Mouse (Mus musculus) forelimb bud, embryonic 11.5 days (tissue): ENCODE measurements around the gene Taf10.
"Not testable (repeated sequence)": the region's sequence is repeated elsewhere in the genome, so short reads cannot be mapped to it uniquely, and the experiment has no call there.

ENCODE experiments used
- DNase-seq: peaks from one replicate; pipeline ENCODE4 v3.0.0-alpha.2; 2012; ENCODE audit warnings: low read depth, low spot score

Taf10 gene

DNA sequence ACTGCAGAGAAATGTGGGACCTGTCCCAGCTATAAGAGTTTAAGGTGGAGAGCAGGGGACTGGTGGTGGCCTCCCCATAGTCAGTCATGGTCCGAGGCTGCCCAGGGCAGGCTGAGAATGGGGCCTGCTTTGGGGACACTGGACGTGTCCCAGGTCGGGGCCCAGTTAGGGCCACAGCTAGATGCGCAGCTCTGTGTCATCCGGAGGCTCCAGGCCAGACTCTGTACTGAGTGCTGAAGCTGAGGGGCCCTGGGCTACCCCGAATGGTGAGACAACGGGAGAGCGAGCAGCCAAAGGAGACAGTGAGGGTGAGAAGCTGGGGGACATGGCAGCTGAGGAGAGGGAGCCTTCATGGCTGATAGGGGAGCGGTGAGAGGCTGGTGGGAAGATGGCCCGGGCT is 9.1 kb upstream of the Taf10 start:
- no peak for DNase-seq

DNA sequence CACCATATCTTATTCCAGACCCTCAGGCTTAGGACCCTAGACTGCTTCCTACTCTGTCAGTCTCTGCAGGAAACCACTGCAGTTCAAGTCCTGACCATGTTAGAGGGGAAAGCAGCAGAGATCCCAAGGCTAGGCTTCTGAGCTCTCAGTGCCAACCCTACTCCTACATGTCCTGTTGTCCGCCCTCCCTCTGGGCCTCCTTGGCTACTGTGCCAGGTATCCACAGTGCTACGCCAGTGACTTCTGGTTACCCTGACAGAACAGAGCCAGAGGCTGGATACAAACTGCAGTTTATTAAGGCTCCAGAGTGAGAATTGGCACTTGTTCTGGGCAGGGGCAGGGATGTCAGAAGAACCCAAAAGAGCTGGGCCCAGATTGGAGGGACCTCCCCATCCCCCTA is 8.6 kb upstream of the Taf10 start:
- DNase-seq, result no peak

DNA sequence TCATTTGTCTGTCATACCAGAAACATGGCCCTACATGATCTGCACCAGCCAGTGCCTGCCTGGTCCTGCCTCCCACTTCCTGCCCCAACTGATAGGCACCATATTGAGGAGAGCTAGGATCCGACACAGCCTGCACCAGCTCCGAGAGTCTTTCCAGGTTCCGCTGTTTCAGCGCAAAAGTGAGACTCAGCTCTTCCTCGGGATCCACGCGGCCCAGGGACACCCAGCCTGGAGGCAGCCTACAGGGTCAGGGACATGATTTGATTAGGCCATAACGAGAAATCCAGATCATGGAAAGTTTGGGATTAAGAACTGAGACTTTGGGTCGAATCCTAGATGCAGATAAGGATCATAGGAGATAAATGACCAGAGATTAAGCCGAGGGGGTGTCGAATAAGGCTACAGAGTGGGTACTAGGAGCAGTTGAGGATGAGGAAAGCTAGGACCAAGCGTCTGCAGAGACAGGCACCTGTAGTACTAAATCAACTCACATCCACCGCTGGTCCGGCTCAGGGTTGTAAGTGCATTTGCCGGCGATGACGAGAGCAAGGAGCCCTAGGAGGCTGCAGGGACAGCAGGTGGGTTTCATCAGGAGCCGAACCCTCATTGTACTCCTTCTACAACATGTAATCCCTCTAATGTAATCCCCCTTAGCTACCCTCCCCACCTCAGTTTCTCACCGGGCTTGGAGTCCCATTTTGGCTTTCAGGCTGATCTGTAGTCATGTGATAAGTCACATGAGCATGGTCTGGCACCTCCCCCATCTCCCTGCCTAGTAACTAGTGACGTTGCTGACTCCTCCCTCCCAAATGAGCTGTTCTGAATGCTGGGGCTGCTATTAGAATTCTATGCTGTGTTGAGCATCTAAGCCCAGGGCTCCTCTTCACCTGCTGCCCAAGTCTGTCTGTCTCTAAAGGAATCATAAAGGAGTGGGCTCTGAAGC is 7.6 kb upstream of the Taf10 start, which contains the start of gene Tpp1:
Tpp1 (minus strand) TSS at position 745 of the 943 bp plus-strand sequence.
- DNase-seq, result peak; percentile 93

DNA sequence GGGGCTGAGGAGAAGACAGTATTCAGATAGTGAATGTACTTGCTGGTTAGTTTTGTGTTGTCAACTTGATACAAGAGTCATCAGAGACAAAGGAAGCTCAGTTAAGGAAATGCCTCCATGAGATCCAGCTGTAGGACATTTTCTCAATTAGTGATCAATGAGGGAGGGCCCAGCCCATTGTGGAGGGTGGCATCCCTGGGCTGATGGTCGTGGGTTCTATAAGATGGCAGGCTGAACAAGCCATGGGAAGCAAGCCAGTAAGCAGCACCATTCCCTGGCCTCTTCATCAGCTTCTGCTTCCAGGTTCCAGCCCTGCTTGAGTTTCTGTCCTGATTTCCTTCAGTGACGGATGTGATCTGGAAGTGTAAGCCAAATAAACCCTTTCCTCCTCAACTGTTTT is 3.6 kb upstream of the Taf10 start:
- no peak for DNase-seq

DNA sequence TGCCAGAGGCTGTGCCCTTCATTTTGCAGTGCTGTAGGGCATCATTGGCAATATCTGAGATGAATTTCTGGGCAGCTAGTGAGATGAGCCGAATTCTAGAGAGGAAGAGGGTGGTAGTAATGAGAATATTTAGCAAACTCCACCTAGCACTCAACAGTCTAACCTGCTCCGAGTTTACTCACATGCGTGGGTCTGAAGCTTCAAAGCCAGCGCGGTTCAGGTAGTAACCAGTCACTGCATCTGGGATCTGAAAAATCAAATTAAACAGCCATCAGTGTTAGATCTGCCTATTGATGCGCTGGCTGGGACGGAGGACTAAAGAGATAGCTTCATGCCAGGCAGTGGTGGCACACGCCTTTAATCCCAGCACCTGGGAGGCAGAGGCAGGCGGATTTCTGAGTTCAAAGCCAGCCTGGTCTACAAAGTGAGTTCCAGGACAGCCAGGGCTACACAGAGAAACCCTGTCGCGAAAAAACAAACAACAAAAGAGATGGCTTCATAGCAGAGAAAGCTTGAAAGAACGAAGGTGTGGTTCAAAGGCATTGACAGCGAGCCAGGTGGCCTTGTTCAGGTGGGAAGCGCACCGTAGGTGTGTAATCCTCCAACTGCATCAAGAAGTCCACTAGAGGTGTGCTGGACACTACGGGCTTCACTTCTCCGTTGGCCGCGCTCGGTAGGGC is 775 bp downstream of the Taf10 start:
- not testable (repeated sequence) for DNase-seq

DNA sequence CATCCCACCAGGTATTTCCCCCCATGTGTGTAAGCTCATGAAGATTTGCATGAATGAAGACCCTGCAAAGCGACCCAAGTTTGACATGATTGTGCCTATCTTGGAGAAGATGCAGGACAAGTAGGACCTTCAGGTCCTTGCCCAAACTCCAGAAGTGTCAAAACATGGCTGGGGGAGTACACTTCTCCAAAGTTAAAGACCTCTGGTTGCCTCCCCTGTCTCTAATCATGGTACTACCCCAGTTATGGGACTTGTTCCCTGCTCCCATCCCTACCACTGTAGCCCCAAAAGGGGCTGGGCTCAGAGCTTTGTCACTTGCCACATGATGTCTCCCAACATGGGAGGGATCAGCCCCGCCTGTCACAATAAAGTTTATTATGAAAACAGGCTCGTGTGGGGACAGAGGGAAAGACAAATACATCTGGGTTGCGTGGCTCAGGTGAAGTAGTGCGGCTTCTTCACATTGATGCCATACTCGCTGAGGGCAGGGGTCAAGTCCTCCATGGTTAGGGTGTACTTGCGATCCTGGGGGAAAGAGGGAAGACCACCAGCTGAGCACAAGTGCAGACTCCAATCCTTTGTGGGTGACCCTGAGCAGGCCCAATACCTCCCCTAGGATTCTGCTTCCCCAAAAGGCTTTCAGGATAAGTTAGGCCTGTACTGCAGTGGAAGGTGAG is 1.5 kb downstream of the Taf10 start:
- DNase-seq, result not testable (repeated sequence)

DNA sequence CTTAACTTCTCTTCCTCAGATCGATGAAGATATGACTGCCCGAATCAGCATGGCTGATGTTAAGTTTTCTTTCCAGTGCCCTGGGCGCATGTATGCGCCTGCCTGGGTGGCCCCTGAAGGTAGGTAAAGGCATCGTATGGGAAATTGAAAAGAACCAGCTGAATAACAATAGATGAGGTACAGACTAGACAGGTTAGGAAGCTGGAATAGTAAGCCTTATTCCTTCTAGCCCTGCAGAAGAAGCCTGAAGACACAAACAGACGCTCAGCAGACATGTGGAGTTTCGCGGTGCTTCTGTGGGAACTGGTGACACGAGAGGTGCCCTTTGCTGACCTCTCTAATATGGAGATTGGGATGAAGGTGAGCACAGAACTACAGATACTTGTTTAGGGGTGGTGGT is 2.2 kb downstream of the Taf10 start:
- no peak for DNase-seq

DNA sequence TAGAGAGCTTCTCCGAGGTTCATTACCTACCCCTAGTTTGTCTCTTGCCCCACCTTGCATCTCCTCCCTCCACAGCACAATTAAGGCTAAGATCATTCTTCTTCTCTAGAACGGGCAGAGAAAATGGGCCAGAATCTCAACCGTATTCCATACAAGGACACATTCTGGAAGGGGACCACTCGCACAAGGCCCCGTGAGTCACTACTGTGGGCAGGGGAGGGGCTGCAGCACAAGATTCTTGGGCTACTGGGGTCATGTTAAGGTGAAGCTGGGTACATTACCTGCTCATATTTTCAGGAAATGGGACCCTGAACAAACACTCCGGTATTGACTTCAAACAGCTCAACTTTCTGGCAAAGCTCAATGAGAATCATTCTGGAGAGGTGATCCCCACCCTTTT is 3.3 kb downstream of the Taf10 start:
- DNase-seq, result no peak

DNA sequence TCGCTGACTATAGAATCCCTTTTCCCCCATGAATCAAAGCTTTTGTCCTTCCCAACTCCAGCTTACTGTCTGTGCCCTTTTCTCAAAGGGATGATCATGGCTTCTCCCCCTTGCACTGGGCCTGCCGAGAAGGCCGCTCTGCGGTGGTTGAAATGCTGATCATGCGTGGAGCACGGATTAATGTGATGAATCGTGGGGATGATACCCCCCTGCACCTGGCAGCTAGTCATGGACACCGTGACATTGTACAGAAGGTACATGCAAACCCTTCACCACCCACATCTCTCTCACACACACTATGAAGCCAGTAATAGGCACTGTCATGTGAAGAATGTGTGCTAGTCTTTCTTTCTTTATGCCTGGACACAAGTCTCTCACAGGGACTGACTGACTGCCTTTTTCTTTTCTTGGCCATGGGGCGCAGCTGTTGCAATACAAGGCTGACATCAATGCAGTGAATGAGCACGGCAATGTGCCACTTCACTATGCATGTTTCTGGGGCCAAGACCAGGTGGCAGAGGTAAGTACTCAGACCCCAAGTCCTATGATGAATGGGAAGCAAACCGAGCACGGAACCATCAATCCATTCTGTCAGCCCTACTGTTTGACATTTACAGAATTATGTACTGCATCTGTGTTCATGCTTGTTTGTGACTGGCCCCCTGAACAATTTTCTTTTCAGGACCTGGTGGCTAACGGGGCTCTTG is 3.9 kb downstream of the Taf10 start:
- no peak for DNase-seq

DNA sequence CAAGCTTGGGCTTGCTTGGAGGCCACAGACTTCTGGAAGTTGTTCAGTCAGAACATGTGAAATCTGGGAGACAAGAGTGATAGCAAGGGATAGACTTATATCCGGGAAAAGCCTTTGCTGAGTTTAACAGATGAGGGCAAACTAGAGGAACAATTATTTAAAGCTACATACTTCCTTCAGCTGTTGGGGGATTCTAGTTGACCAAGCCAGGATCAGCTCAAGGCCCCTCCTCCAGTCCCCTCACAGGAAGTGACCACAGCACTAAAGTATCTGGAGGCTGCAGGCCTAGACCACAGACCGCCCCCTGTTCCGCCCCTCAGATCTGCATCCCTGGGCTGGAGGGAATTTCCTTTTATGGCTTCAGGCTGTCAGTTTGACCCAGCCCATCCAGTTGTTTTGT is 5.2 kb downstream of the Taf10 start:
- peak; percentile 66 for DNase-seq

DNA sequence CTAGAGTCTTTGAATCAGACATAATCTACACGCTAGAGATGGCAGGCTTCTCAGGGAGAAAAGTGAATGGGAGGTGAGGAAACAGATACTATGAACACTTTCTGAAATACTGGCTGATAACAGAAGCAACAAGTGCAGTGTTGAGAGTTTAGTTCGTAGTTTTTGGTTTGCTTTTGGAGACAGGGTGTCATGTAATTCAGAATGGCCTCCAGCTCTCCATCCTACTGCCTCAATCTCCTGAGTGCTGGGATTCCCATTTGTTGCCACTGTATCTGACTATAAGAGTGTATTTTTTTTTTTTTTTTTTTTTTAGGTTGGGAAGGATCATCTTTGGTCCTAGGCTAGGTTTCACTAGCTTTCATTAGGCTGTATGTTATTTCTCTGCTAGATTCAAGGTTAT is 5.9 kb downstream of the Taf10 start:
- no peak for DNase-seq

DNA sequence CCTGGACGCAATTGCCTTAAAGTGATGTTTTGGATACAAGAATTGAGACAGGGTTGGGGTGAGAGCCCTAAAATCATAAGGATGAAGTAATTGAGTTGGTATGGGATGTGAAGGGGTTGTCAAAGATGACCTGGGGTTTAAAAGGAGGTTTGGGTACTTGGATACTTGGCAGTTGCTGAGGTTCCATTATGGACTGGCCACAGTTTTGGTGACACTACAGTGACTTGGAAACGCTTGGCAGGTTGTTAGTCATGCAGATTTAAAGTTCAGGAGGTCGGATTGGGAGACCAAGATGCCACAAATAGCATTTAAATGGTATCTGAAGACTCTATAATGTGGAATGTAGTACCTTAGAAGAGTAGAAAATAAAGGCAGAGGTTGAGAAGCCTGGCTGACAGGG is 6.5 kb downstream of the Taf10 start:
- DNase-seq, result no peak

DNA sequence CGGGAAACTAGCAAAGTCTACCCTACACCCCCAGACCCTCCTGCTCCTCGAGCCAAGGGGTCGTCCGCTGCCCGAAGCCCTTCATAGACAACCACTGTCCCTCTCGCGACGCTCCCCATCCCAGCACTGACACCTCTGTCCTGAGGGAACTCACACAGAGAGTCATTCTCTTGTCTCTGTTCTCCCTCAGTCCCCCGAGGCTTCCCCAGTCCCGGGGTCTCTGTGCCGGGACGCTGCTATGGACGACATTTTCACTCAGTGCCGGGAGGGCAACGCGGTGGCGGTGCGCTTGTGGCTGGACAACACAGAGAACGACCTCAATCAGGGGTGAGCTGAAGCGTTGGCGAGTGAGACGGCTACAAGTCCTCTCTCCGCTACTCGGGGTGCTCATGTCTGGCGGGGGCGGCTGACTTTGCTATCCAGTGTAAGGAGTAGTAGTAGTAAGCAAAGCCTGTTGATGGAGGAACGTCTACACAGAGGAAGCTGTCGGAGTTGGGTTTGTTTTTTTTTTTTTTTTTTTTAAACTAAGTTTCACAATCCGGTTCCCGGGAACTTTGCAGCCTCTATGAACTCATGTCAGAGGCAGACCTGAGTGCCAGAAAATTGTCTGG is 7.1 kb downstream of the Taf10 start, which contains the start of gene Rrp8:
Rrp8 (minus strand) TSS at position 475 of the 611 bp plus-strand sequence.
- no peak for DNase-seq

DNA sequence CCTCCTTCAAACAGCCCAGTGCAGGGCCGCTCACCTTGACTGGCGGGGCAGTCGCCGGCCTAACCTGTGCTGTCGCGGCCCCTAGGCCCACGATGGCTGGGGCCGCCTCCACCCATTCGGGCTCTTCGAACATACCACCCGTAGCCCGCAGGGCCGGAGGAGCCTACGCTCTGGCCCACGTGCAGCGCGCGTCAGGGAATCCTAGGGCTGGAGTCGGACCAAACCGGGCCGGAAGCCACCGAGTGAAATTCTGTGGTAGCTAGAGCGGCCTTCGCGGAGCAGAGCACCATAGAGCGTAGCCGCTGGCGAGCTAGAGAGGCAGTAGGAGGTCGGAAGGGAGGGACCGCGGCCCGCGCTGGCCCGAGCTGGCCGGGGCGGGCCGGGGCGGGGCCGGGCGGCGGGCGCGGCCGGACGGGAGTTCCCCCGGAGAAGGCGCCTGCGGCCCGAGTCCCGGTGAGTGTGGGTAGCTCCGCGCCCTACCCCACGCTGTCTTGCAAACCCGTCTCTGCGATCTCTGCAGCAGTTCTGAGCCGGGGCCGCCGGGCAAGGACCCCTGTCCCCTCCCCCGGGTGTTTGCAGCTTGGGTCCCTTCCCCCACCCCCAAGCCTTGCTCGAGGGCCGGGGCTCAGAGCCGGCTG is 7.8 kb downstream of the Taf10 start, which contains the start of gene Ilk:
Ilk (plus strand) TSS at position 329 of the 638 bp plus-strand sequence.
- DNase-seq, result peak; percentile 86

DNA sequence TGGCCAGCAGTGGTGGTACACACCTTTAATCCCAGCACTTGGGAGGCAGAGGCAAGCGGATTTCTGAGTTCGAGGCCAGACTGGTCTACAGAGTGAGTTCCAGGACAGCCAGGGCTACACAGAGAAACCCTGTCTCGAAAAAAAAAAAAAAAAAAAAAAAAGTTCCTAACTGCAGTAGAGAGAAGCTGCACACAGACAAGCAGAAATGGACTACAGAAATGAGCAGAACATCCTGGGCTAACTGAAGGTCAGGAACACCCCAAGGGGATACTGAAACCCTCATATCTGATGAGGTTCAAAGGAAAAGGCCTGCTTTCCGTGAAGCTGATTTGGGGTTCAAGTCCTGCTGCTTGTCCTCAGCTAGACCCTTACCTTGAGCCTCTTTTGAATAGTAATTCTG is 8.7 kb downstream of the Taf10 start:
- not testable (repeated sequence) for DNase-seq

DNA sequence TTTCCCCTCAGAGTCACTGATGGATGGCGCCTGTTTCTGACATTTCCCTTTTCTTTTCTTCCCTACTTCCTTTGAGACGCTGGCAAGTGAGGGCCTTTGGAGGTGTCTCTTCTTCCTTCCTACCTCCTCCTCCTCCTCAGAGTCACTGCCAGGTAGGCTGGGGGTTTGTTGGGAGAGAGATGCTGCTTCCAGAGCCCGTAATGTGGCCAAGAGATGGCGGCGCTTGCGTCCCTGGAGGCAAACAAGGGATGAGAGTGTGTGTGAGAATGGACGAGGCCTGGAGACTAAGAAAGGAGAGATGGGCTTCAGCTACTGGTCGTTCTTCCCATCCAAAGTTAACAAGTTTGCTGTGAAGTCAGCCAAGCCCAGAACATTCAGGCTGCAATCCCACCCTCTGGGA is 9.3 kb downstream of the Taf10 start:
- DNase-seq, result no peak

DNA sequence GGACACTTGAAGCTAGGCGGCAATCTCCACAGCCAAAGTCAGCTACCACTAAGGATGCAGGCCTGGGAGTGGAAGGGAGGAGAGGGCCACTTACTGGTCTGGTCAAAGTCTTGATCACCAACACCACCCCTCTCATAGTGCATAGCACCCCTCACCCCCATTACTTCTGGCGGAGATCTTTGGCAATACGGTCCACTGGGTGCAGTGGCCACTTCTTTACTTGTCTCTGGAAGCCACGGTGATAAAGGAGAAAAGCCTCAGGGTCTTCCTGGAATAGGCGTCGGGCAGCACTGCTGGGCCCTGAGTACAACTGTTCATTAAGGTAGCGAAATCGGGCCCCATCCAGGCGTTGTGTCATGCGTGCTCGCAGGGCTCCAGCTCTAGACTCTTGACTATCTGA is 10.3 kb downstream of the Taf10 start:
- no peak for DNase-seq

DNA sequence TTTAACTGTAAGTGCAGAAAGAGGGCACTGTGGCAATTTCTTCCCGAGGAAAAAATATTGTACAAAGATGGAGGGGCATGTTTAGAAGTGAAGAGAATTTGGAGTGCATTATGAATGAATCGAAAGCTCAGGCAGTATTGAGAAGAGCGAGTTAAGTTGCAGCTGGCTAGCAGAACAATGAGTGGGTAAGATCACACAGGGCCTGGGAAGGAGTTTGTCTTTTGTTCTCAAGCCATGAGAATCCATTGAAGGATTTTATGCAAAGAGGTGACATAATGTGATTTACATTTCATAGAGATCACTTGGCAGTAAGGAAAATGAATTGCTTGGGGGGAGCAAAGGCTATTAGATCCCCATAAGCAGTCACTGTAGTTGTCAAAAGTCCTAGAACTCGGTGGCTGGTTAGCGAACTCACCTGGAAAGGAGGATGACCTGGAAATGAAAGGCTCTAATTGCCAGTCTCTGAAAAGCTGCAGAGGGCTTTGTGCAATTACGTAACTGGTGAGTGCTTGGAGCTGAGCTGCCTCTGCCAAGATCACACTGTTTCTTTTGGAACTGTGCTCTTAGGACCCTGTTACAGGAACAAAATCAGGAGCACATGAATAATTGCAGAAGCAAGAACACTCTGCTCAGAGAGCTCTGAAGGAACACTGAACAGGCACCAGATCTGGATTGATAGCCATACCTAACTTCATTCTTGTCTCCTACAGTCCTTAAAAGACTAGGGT is 15.3 kb downstream of the Taf10 start:
- DNase-seq, result no peak

DNA sequence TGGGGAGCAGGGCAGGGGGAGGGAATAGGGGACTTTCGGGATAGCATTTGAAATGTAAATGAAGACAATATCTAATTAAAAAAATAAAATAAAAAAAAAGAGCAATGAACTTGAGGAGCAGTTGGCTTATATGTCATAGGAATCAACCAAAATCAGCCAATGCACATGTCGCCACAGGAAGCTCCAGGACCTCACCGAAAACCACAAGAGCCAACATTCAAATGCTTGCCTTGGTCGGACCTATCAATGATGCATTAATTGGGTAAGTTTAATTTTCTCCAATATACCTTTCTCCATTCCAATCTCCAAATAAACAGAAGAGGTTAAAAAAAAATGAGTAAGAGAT is 17.2 kb downstream of the Taf10 start:
- DNase-seq, result no peak
